Comparison of ENCODE assay signal across 11 mouse cellular contexts in genomic region chr13:51841541-51842115, GRCm38 (mm10). TPM values are rescaled to one million over a fixed set of nuclear protein-coding genes. Genes with fewer than 3 reads are reported as not detected.
DNase-seq lines count a peak whose midpoint lies in the region; ATAC-seq lines count a peak whose summit lies in the region.
"Had no signal": no experiment of that assay in that cellular context is flagged by ENCODE, and none has a peak within 500 bp of the region (broad histone marks: within the 10 kb centered on the region; RNA-seq: fewer than 3 reads in every experiment).

No protein-coding gene starts in this region.

- no peaks in the 10 kb centered on the region for H3K9me3 ChIP-seq in heart, embryonic 11.5 days (replicated peaks; ENCODE audit: control insufficient read depth, low read length)
- H3K9me3 ChIP-seq in embryonic facial prominence, embryonic 13.5 days = no peaks in the 10 kb centered on the region
- H3K9me3 ChIP-seq in liver, embryonic 12.5 days (replicated peaks) = no peaks in the 10 kb centered on the region
- H3K9me3 ChIP-seq: stomach, embryonic 15.5 days had no signal

- WGBS in heart, embryonic 11.5 days (ENCODE audit: insufficient replicate concordance) = 4% methylated on average over 12 of the region's 12 CpGs
- WGBS in embryonic facial prominence, embryonic 13.5 days = 7% methylated on average over 12 of the region's 12 CpGs
- WGBS in liver, embryonic 12.5 days (ENCODE audit: insufficient replicate concordance) = 5% methylated on average over 12 of the region's 12 CpGs

- DNase-seq in heart, postnatal 10 days = no peak
- DNase-seq in 416B (ENCODE audit: low read depth) = peak; percentile 64
- no peak for DNase-seq in retina, postnatal 1 day
- DNase-seq in adrenal gland, postnatal 10 days = no peak
- no peak for DNase-seq in adrenal gland, postnatal 25 days
- DNase-seq: gastrocnemius, postnatal 36 days; kidney, adult 9 months had no signal

- ATAC-seq in heart, embryonic 11.5 days (replicated peaks; ENCODE audit: insufficient number of reproducible peaks, low FRiP score, low TSS enrichment) = no peak
- no peak for ATAC-seq in embryonic facial prominence, embryonic 13.5 days (ENCODE audit: insufficient number of reproducible peaks, insufficient read depth, low FRiP score, low TSS enrichment, low read depth)
- peak; percentile 76 for ATAC-seq in liver, embryonic 12.5 days

- peaks cover 36% of the 10 kb centered on the region for H3K4me1 ChIP-seq in heart, embryonic 11.5 days (ENCODE audit: control insufficient read depth, insufficient read depth, low read length)
- peaks cover 35% of the 10 kb centered on the region for H3K4me1 ChIP-seq in embryonic facial prominence, embryonic 13.5 days
- H3K4me1 ChIP-seq in liver, embryonic 12.5 days = peaks cover 67% of the 10 kb centered on the region

- H3K4me3 ChIP-seq in heart, embryonic 11.5 days (ENCODE audit: low read depth, low read length) = no peak overlapping the region
- H3K4me3 ChIP-seq in embryonic facial prominence, embryonic 13.5 days = no peak overlapping the region
- peak overlapping the region; percentile 33 for H3K4me3 ChIP-seq in liver, embryonic 12.5 days
- H3K4me3 ChIP-seq: stomach, embryonic 15.5 days had no signal

- peak overlapping the region; percentile 58 for H3K4me2 ChIP-seq in heart, embryonic 11.5 days
- peak overlapping the region; percentile 50 for H3K4me2 ChIP-seq in embryonic facial prominence, embryonic 13.5 days
- H3K4me2 ChIP-seq in liver, embryonic 12.5 days = peak overlapping the region; percentile 69

- intact Hi-C loops in heart, postnatal 10 days (cut with DNase I) = loop anchor here (2.0 kb wide), 1 partner anchor 693 kb away; no protein-coding TSS in a partner anchor

- peak overlapping the region; percentile 81 for H3K27ac ChIP-seq in heart, embryonic 11.5 days (ENCODE audit: low read depth, low read length)
- peak overlapping the region; percentile 71 for H3K27ac ChIP-seq in embryonic facial prominence, embryonic 13.5 days
- H3K27ac ChIP-seq in liver, embryonic 12.5 days = peak overlapping the region; percentile 87
- H3K27ac ChIP-seq: stomach, embryonic 15.5 days had no signal

- H3K36me3 ChIP-seq in heart, embryonic 11.5 days (ENCODE audit: control insufficient read depth, insufficient read depth, low read length) = no peaks in the 10 kb centered on the region
- no peaks in the 10 kb centered on the region for H3K36me3 ChIP-seq in embryonic facial prominence, embryonic 13.5 days
- no peaks in the 10 kb centered on the region for H3K36me3 ChIP-seq in liver, embryonic 12.5 days
- H3K36me3 ChIP-seq: stomach, embryonic 15.5 days had no signal

- H3K9ac ChIP-seq in heart, embryonic 11.5 days (ENCODE audit: low read depth, low read length) = peak overlapping the region; percentile 34; the same call in 1 of the 2 replicates
- H3K9ac ChIP-seq in embryonic facial prominence, embryonic 13.5 days = peak overlapping the region; percentile 46; the same call in 1 of the 2 replicates
- peak overlapping the region; percentile 56 for H3K9ac ChIP-seq in liver, embryonic 12.5 days
- H3K9ac ChIP-seq: stomach, embryonic 15.5 days had no signal

- peaks cover 7% of the 10 kb centered on the region; the same call in 1 of the 2 replicates for H3K27me3 ChIP-seq in heart, embryonic 11.5 days (ENCODE audit: control insufficient read depth, insufficient read depth, low read length)
- H3K27me3 ChIP-seq in embryonic facial prominence, embryonic 13.5 days = peaks cover 20% of the 10 kb centered on the region; the same call in 1 of the 2 replicates
- peaks cover 7% of the 10 kb centered on the region for H3K27me3 ChIP-seq in liver, embryonic 12.5 days (replicated peaks)

RNA-seq across cellular contexts. Expression of gene Gadd45g, which starts 4.8 kb away (rescaled TPM):
- polyA plus RNA-seq in heart, embryonic 11.5 days (2014; fragmentation: Nextera tagmentation; extraction: Ambion mirVana) = 45.3 and 48.9 TPM in 2 replicates
- 10 to 100 TPM; 27.8 to 37.9 TPM for total RNA-seq in heart, postnatal 10 days (2021)
- 50.6 and 55.5 TPM in 2 replicates for polyA plus RNA-seq in embryonic facial prominence, embryonic 13.5 days (2015; fragmentation: Nextera tagmentation; extraction: Ambion mirVana)
- polyA plus RNA-seq in liver, embryonic 12.5 days (2016; fragmentation: Nextera tagmentation; extraction: Ambion mirVana) = 22.2 and 23.3 TPM in 2 replicates
- 10 to 100 TPM; 28.4 to 87.1 TPM for total RNA-seq in adrenal gland, postnatal 10 days (2021)
- 15.2 and 29.0 TPM in 2 replicates for total RNA-seq in adrenal gland, postnatal 25 days (2021)

RNA-seq across cellular contexts. Expression of gene Sema4d, which starts 48.1 kb away (rescaled TPM):
- 11.0 and 13.7 TPM in 2 replicates for polyA plus RNA-seq in heart, embryonic 11.5 days (2014; fragmentation: Nextera tagmentation; extraction: Ambion mirVana)
- 10 to 100 TPM; 69.1 to 79.5 TPM for total RNA-seq in heart, postnatal 10 days (2021)
- 7.3 and 9.3 TPM in 2 replicates for polyA plus RNA-seq in embryonic facial prominence, embryonic 13.5 days (2015; fragmentation: Nextera tagmentation; extraction: Ambion mirVana)
- polyA plus RNA-seq in liver, embryonic 12.5 days (2016; fragmentation: Nextera tagmentation; extraction: Ambion mirVana) = 10.8 TPM in 2 replicates
- total RNA-seq in adrenal gland, postnatal 10 days (2021) = 10 to 100 TPM; 13.9 to 25.4 TPM
- total RNA-seq in adrenal gland, postnatal 25 days (2021) = 15.4 and 22.0 TPM in 2 replicates
